Mouse (Mus musculus) lung, postnatal 36 days (tissue): ENCODE data around the gene Coq10a.

ENCODE experiments used
- DNase-seq: peaks from one replicate; pipeline ENCODE4 v3.0.0; 2022; ENCODE audit warnings: mixed read lengths

Coq10a gene

GRCm38 (mm10) chr10:128368402-128369217 lies at the start of gene Coq10a:
Gene Coq10a (minus strand): TSS chr10:128368997.
- peak; percentile 94 for DNase-seq

GRCm38 (mm10) chr10:128414848-128415247 lies 46.1 kb upstream of the Coq10a start:
- DNase-seq = no peak

- no peak for DNase-seq
Measured at GRCm38 (mm10) chr10:128413076-128413475, 44.3 kb upstream of the Coq10a start.

- DNase-seq = no peak
Measured at GRCm38 (mm10) chr10:128412558-128412957, 43.8 kb upstream of the Coq10a start.

- peak; percentile 35 for DNase-seq
Measured at GRCm38 (mm10) chr10:128412055-128412381, 43.2 kb upstream of the Coq10a start.

GRCm38 (mm10) chr10:128411211-128412054 lies 42.6 kb upstream of the Coq10a start, which contains the start of the genes Nabp2 and Rnf41:
Gene Nabp2 (minus strand): TSS chr10:128411492.
Gene Rnf41 (plus strand): TSS chr10:128411657.
- DNase-seq = peak; percentile 98

- DNase-seq = peak; percentile 20
Measured at GRCm38 (mm10) chr10:128410560-128410845, 41.7 kb upstream of the Coq10a start.

- DNase-seq = peak; percentile 99
Measured at GRCm38 (mm10) chr10:128409692-128410559, 41.1 kb upstream of the Coq10a start.

GRCm38 (mm10) chr10:128408591-128409535 lies 40.1 kb upstream of the Coq10a start:
- DNase-seq = peak; percentile 11

- DNase-seq = no peak
Measured at GRCm38 (mm10) chr10:128403931-128404330, 35.1 kb upstream of the Coq10a start.

GRCm38 (mm10) chr10:128401638-128402037 lies 32.8 kb upstream of the Coq10a start:
- DNase-seq = no peak

- DNase-seq = no peak
Measured at GRCm38 (mm10) chr10:128401056-128401455, 32.3 kb upstream of the Coq10a start, which contains the start of gene Slc39a5. Gene Slc39a5 (minus strand): TSS chr10:128401229.

- no peak for DNase-seq
Measured at GRCm38 (mm10) chr10:128400338-128400737, 31.5 kb upstream of the Coq10a start.

- peak; percentile 10 for DNase-seq
Measured at GRCm38 (mm10) chr10:128397466-128397865, 28.7 kb upstream of the Coq10a start.

- DNase-seq = no peak
Measured at GRCm38 (mm10) chr10:128396716-128397264, 28.0 kb upstream of the Coq10a start.

GRCm38 (mm10) chr10:128396017-128396673 lies 27.3 kb upstream of the Coq10a start:
- no peak for DNase-seq

GRCm38 (mm10) chr10:128391850-128392249 lies 23.1 kb upstream of the Coq10a start:
- no peak for DNase-seq

- no peak for DNase-seq
Measured at GRCm38 (mm10) chr10:128390366-128390765, 21.6 kb upstream of the Coq10a start.

GRCm38 (mm10) chr10:128389570-128389969 lies 20.8 kb upstream of the Coq10a start:
- no peak for DNase-seq

- DNase-seq = no peak
Measured at GRCm38 (mm10) chr10:128388941-128389340, 20.1 kb upstream of the Coq10a start.

- no peak for DNase-seq
Measured at GRCm38 (mm10) chr10:128385902-128386301, 17.1 kb upstream of the Coq10a start.
